Mouse (Mus musculus): ENCODE data around the gene Morn5. TPM values are rescaled to one million over a fixed set of nuclear protein-coding genes. Genes with fewer than 3 reads are reported as not detected.

Gene Morn5
- polyA plus RNA-seq (2015; fragmentation: Illumina TruSeq; extraction: RNeasy Lipid Tissue Mini Kit (QIAGEN cat#74804); ENCODE audit: low read depth, low replicate concordance) = 3.0 TPM

DNA sequence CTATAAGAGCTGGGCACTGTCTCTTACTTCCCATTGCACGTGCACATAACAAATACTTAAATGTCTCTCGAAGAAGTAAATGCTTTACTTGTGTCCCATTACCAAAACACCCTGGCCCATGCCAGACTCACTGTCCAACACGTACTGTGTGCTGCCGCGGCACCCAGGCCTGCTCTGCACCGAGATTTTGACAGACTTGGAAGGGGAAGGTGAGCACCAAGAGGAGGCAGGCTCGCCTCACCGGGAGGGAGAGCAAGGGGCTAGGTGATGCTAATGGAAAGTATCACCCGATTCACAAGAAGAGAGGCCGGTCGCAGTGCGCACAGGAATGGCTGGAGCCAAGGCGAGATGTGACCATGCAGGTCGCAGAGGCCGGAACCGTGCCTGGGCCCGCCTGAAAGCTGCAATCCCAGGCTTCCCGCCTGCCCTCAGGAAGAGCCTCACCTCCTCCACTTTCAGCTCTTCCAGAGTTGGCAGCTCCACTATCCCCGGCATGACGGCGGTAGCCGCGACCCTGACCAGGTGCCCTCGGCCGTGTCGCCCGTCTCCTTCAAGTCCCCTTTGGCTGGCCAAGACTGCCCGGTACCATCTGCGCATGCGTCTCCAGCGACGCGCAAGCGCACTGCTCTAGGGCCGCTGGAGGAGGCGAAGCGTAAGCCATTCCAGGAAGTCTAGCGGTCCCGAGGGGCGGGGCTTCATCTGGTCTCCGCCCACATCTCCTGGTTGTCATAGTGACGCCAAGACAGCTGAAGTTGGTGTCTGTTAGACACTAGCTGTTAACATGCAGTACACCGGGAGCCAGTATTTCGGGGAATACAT, at the start of gene Morn5, which contains the start of gene Ndufa8:
Gene Morn5, plus strand, starts transcription at position 711 of the 819 bp plus-strand sequence.
Gene Ndufa8, minus strand, starts transcription at position 659 of the 819 bp plus-strand sequence.

DNA sequence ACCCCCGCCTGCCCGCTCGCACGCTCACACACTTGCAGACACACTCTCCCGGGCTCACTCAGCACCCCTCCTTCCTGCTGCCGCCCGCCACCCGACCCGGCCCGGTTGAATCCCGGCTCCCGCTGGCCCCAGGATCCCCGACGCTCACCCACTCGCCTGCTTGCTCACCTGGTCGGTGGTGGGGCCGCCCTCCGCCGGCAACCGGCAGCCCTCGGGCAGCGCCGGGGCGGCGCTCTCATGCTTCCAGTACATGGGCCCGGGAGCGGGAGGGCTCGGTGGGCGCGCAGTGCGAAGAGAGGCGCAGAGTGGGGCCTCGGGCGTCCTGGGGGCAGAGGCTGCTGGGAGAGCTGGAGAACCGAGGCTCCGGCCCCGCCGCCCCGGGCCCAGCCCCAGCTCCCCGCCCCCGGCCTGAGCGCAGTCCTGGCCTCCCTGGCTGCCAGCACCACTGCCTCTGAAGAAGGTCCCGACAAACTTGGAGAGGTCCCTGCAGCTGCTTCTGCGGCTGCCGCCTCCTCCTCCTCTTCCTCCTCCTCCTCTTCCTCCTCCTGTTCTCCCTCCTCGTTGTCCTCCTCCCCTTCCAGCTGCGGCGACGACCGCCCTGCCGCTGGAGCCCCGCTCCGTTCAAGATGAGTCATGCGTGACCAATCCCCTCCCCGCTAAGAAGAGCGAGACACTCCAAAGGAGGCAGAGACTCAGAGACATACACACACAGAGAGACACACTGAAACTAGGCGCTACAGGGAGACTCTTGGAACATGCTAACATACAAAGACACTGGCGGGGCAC, 55.9 kb downstream of the Morn5 start, which contains the start of gene Lhx6:
Gene Lhx6, minus strand, starts transcription at position 453 of the 786 bp plus-strand sequence.

Other genes with a start within 250 kb of the Morn5 start
- gene Ttll11, start 69.5 kb upstream of the Morn5 start, polyA plus RNA-seq (2015; fragmentation: Illumina TruSeq; extraction: RNeasy Lipid Tissue Mini Kit (QIAGEN cat#74804); ENCODE audit: low read depth, low replicate concordance) = 32.9 TPM
- 313 TPM for gene Ndufa8, start 52 bp upstream of the Morn5 start, polyA plus RNA-seq (2015; fragmentation: Illumina TruSeq; extraction: RNeasy Lipid Tissue Mini Kit (QIAGEN cat#74804); ENCODE audit: low read depth, low replicate concordance)
- 10.0 TPM for gene Lhx6, start 56.0 kb downstream of the Morn5 start, polyA plus RNA-seq (2015; fragmentation: Illumina TruSeq; extraction: RNeasy Lipid Tissue Mini Kit (QIAGEN cat#74804); ENCODE audit: low read depth, low replicate concordance)
- 19.6 TPM for gene Mrrf, start 86.9 kb downstream of the Morn5 start, polyA plus RNA-seq (2015; fragmentation: Illumina TruSeq; extraction: RNeasy Lipid Tissue Mini Kit (QIAGEN cat#74804); ENCODE audit: low read depth, low replicate concordance)
- 67.4 TPM for gene Rbm18, start 87.3 kb downstream of the Morn5 start, polyA plus RNA-seq (2015; fragmentation: Illumina TruSeq; extraction: RNeasy Lipid Tissue Mini Kit (QIAGEN cat#74804); ENCODE audit: low read depth, low replicate concordance)
- 12.2 TPM for gene Ptgs1, start 181.0 kb downstream of the Morn5 start, polyA plus RNA-seq (2015; fragmentation: Illumina TruSeq; extraction: RNeasy Lipid Tissue Mini Kit (QIAGEN cat#74804); ENCODE audit: low read depth, low replicate concordance)